Mouse (Mus musculus): ENCODE results near the gene Gnpat. TPM values are rescaled to one million over a fixed set of nuclear protein-coding genes. Genes with fewer than 3 reads are reported as not detected.

The Gnpat gene
- polyA plus RNA-seq, 3 experiments from 2014 or later: 31.4 to 39.2 (median 38.9) TPM

DNA sequence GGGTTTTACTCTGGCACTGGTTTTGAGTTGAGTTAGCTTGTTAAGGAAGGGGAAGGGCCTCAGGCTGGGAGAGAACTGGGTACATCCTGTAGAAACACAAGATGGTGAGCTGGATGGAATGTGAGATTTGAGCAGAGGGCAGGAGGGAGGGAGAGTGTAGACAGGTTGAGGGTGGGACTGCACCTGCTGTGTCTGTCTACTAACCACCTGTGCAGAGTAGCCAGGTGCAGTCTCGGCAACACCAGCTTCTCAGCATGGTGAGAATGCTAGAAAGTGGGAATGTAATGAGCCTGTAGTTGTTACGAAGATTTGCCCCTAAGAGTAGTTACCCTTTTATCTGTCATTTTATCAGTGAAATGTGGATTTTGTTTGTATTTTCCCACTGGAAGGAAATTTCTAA is 42.6 kb downstream of the Gnpat start:
- ATAC-seq: no peak

- no peak for ATAC-seq
These were observed 47.1 kb downstream of the Gnpat start for GRCm38 (mm10) chr8:124909936-124910335.

DNA sequence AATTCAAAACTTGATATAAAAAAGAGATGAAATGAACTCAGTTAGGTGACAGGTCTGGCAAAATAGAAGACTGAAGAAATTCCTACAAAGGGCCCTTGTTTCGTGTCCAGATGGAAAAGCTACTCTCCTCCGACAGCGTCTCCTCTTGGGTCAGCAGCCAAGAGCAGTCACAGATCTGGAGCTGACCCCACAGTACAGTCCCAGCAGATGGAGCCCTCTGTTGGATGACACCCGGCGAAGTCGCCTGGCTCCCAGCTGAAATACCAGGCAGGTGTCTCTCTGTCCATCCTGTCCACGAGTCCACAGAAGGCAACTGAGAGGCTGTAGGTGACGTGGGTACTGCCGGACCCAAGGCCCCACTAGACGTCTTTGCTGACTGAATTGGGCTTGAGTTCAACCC is 47.5 kb downstream of the Gnpat start:
- ATAC-seq: no peak

GRCm38 (mm10) chr8:124911938-124912872 is 49.4 kb downstream of the Gnpat start:
- ATAC-seq: no peak

GRCm38 (mm10) chr8:124914061-124914460 is 51.2 kb downstream of the Gnpat start:
- ATAC-seq: no peak

- ATAC-seq: no peak
These were observed 55.1 kb downstream of the Gnpat start for GRCm38 (mm10) chr8:124917741-124918484.

DNA sequence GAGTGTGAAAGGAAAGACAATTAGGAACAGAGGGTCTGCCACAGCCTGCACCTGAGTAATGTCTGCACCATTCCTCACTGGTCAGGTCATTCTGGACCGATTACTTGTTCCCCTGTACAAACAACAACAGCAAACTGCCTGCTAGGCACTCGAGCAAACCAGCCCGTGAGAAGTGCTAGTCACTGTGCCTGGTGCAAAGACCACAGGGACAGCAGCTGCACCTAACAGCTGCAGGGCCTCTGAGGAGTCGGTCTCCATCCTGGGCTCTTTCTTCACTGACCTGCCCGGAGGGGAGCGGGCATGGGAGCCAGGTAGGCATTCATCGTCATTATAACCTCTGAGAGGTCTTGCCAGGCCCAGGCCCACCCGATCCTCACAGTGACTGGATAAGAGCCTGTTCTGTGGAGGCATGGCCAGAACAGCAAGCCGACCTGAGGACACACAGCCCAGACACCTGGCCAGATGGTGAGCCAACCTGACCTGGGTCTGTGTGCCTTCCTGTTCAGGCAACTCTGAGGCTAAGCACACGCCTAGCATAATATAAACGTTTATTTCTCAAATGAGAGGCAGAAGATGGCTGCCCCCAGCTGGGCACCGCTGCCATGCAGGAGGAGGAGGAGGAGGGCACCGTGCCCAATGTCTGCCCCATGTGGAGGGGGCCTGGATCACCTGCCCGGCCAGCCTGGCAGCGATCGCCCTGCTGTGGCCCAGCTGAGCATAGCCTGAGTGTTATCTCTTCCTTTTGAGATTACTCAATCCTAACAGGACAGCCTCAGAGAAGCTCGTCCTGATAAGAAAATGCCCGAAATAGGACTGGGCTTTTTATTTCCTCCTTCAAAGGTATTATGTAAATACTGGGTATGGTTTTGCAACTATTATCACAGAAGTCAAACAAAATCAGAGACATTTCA is 58.8 kb downstream of the Gnpat start:
- ATAC-seq: no peak

GRCm38 (mm10) chr8:124922490-124923089 is 59.8 kb downstream of the Gnpat start:
- ATAC-seq: no peak

DNA sequence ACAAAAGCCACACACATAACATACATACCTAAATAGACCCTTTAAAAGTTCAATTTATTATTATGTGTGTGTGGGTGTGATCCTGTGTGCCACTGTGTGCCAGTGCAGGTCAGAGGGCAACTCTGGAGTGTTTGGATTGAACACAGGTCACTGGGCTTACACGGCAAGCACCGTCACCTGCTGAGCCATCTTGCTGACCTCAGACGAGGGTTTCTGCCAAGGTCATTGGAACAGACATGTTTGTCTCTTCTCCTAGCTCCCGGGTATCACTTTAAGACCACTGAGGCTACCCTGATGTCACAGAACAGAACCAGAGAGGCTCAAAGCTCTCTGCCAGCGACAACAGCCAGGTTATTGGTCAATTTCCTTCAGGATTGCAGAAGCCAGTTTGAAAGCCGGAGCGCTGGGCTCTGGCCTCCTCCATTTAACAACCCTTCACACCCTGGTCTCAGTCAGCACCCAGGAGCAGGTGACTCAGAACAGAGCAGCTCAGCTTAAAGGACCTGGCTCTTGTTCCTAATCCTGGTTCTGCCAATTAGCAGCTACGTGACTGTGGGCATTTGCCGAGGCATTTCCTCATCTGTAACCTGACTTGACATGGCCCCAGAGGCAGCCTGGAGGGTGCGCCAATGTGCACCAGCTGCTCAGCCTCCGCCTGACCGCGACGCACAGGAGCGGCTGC is 61.3 kb downstream of the Gnpat start:
- ATAC-seq: no peak

DNA sequence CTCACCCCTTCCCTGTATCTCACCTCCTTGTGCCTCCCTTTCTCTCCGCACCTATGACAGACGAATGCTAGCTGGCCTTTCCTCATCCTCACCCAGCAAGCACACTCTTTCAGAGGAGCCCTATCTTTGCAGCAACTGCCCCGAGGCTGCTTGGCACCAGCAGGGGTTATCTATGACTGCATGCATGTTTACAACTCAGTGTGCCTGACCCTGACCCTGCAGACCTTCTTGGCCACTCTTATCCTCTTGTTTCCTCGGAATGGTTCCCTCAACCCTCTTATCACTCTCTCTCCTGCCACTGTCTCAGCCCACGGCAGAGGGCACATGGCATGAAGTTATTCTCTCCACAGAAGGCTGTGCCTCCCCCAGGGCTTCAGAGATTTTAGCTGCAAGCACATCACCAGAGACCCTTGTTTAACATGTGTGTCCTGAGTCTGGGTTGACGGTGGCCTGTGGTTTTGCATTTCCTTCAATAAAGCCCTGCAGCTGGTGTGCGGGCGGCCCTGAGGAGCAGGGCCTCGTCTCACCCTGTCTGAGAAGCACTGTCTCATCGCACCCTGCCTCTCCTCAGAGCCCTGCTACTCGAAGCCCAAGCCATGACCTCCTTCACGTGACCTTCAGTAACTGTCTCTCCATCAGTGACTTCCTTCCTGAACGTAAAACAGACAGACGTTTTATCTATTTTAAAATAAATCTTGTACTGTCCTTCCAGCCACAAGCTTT is 62.9 kb downstream of the Gnpat start:
- ATAC-seq: no peak

DNA sequence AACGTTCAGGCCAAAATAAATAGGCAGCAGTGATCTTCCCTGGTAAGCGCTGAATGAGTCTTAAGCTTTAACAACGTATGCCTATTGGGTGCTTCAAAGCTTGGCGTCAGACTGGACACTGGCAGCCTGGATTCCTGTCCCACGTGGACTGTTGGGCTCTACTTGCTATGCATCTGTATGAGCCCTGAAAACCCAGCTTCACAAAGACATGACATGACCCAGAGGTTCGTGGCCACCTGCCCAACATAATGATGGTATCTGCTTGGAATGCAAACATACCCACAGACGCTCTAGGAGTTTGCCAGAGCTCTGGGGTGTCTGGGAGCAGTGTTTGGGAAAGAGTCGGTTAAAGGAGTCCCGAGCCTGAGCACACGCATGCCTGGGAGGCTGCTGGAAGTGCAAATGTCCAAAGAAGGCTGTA is 63.5 kb downstream of the Gnpat start:
- ATAC-seq: no peak

DNA sequence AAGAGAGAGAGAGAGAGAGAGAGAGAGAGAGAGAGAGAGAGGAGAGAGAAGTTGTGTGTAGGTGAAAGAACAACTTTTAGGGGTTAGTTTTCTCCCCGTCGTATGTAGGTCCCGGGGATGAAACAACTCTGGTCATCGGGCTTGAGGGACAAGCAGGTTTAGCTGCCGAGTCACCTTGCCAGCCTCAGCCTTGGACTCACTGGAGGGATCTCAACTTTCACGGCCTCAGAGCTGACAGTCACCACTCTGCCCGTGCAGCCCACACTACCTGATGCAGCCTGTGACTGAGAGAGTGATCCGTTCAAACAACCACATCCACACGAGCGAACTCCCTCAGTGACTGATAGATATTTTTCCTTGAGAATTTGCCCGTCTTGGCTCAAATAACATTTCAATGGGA is 66.2 kb downstream of the Gnpat start:
- ATAC-seq: no peak

DNA sequence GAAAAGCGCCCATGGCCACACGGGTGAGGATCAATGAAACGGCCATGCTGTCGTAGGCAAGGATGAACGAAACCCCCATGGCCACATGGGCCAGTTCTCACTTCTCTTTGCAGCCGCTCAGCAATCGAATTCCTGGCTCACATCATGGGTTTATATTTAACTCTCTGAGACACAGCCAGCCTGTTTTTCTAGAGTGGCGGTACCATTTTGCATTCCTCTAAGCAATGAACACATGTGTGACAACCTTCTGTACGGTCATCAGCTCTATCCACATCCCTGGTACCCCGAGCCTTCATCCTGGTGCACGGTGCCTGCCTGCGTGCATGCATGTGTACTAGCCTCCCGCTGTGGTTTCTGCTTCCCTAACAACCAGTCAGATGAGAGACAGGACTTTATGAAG is 67.3 kb downstream of the Gnpat start:
- no peak for ATAC-seq

DNA sequence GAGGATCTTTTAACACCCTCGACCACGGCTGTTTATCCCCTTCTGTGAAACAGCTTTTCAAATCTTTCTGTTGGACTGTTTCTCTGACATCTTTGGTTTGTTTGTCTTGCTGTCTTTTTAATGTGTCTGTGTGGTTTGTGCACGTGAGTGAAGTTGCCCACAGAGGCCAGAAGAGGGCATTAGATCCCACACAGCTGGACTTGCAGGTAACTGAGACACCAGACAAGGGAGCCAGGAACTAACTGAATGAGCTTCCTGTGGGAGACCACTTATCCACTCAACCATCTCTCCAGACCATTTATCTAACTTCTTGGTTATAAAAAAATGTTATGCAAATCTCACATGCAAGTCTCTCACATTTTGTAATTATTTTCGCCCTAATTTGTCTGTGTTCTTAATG is 67.8 kb downstream of the Gnpat start:
- no peak for ATAC-seq

GRCm38 (mm10) chr8:124932435-124932834 is 69.6 kb downstream of the Gnpat start:
- ATAC-seq: no peak

DNA sequence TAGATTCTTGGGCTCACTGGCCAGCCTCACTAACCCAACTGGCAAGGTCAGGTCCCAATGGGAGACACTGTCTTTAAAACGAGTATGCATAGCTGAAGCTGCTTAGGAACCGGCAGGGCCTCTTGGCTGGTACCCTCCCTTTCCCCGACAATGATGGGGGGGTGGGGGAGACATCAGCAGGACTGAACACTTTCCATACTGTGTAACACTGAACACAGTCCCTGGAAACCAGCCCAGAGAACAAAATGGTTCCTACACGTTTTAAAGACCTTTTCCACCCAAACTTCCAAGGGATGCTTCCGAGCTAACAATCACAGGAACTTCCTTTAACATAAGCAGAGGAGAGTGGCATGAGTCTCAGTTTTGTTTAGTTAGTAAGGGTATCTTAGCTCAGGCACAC is 72.3 kb downstream of the Gnpat start:
- no peak for ATAC-seq

- no peak for ATAC-seq
These were observed 73.9 kb downstream of the Gnpat start for GRCm38 (mm10) chr8:124936699-124937098.

GRCm38 (mm10) chr8:124937293-124937692 is 74.5 kb downstream of the Gnpat start:
- no peak for ATAC-seq
